Mouse (Mus musculus) stomach, postnatal 0 days (tissue): ENCODE results near the gene Tmem94.

ENCODE experiments used
- CTCF ChIP-seq: IDR thresholded peaks from 2 replicates; pipeline ENCODE4 v1.5.1; 2016; ENCODE audit warnings: antibody characterized with exemption, low read depth, mild to moderate bottlenecking, moderate library complexity
- EP300 ChIP-seq: optimal IDR thresholded peaks from 2 replicates; pipeline ENCODE3; 2016; ENCODE audit warnings: antibody characterized with exemption

GRCm38 (mm10) chr11:115717660-115718390, 47.4 kb upstream of the Tmem94 start:
- TF ChIP-seq EP300 (no peak), CTCF (peak; percentile 73)
